Mouse (Mus musculus) liver, embryonic 14.5 days (tissue): ENCODE results near the gene Pnkd.

Experiments used
- CTCF ChIP-seq: IDR thresholded peaks from 2 replicates; pipeline ENCODE4 v1.5.1; 2016; ENCODE audit warnings: antibody characterized with exemption, low read depth, control low read depth
- EP300 ChIP-seq: IDR thresholded peaks from 2 replicates; pipeline ENCODE4 v1.6.1; 2016; ENCODE audit warnings: antibody characterized with exemption, low read depth

GRCm38 (mm10) chr1:74278988-74279387, 5.7 kb upstream of the Pnkd start:
- TF ChIP-seq CTCF, result no peak
- TF ChIP-seq EP300, result no peak
